Mouse (Mus musculus): ENCODE measurements around the gene 4931406C07Rik.
"Not testable (repeated sequence)": the region's sequence is repeated elsewhere in the genome, so short reads cannot be mapped to it uniquely, and the experiment has no call there.

- TF ChIP-seq GATA1 (IDR thresholded peaks at IDR 0.05; ENCODE audit: borderline replicate concordance, low read length); FLI1 (IDR thresholded peaks at IDR 0.05; ENCODE audit: low read length): not testable (repeated sequence)
These were observed 10.0 kb upstream of the 4931406C07Rik start for GRCm38 (mm10) chr9:15316296-15316695.
